Mouse (Mus musculus) thymus, adult 2 months (tissue): Measurements from ENCODE around the gene Preb.

Experiments used
- CTCF ChIP-seq: fragments of 200-500 bp; IDR thresholded peaks from 2 replicates; pipeline ENCODE4 v1.5.1; 2012; ENCODE audit warnings: mild to moderate bottlenecking, control low read depth, low read length, moderate library complexity, borderline replicate concordance; ENCODE audit not compliant: control insufficient read depth, poor library complexity, insufficient read depth; ENCODE audit errors: extremely low read depth
- POLR2A ChIP-seq: fragments of 200-500 bp; IDR thresholded peaks from 2 replicates; pipeline ENCODE4 v1.6.1; 2012; ENCODE audit warnings: mild to moderate bottlenecking, low read length, control low read depth, moderate library complexity; ENCODE audit not compliant: control insufficient read depth, poor library complexity, insufficient read depth; ENCODE audit errors: extremely low read depth

DNA sequence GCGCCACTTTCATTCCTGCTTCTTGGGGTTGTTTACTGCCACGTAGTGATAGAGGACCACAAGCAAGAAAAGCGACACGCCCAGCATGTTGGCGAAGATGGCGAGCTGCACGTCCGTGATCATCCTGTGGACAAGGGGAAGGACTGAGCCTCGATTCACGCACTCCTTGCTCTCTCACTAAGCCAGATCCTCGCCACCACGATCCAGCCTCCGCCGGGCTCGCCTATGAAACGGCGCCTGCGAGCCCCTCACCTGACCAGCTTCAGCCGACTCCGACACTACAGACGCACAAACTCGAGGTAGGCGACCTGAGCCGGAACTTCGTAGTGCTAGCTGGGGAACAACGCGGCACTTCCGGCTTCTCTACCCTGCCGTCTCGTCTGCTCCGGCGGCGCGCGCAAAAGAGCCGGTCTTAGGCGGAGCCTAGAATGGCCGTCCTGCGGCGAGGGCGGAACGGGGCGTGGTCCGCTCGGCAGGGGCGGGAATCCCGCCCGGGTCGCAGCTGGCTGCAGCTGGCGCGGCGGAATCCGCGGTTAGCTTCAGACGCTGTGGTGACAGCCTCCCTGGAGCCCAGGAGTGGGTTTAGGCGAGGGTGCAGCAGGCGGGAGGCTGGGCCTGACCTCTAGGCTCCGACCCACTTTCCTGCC is 52.6 kb downstream of the Preb start, which contains the start of gene Ost4:
- peak; percentile 57; the same call in 1 of the 2 replicates for TF ChIP-seq CTCF
- peak; percentile 86 for TF ChIP-seq POLR2A
